Mouse (Mus musculus) liver, embryonic 11.5 days (tissue): Measurements from ENCODE around the gene Reln. TPM values are rescaled to one million over a fixed set of nuclear protein-coding genes. Genes with fewer than 3 reads are reported as not detected.

Experiments
- ATAC-seq: fragments of 200-750 bp; cut with Nextera tagmentation; replicated peaks from 2 replicates; pipeline ENCODE4 v1.8.0; 2017; ENCODE audit warnings: moderate number of reproducible peaks, mild to moderate bottlenecking, moderate TSS enrichment, moderate library complexity; ENCODE audit not compliant: low FRiP score
- DNase-seq: peaks from one replicate; pipeline ENCODE4 v3.0.0-alpha.2; 2017; ENCODE audit warnings: low spot score
- H3K27ac ChIP-seq: fragments of 300-500 bp; sonication (generic); 2 replicates; pipeline ENCODE4 v1.5.1; 2014; ENCODE audit warnings: mild to moderate bottlenecking, low read depth, low read length, control low read depth
- H3K27me3 ChIP-seq: fragments of 300-500 bp; sonication (generic); replicated peaks from 2 replicates; pipeline ENCODE4 v1.6.1; 2014; ENCODE audit warnings: low read length, mixed read lengths; ENCODE audit not compliant: control insufficient read depth, insufficient read depth
- H3K36me3 ChIP-seq: fragments of 300-500 bp; sonication (generic); 2 replicates; pipeline ENCODE4 v1.6.1; 2014; ENCODE audit warnings: mild to moderate bottlenecking, low read length, moderate library complexity, mixed read lengths; ENCODE audit not compliant: control insufficient read depth, insufficient read depth
- H3K4me1 ChIP-seq: fragments of 300-500 bp; sonication (generic); replicated peaks from 2 replicates; pipeline ENCODE4 v1.6.1; 2014; ENCODE audit warnings: low read length, mixed read lengths; ENCODE audit not compliant: control insufficient read depth, insufficient read depth
- H3K4me2 ChIP-seq: fragments of 300-500 bp; sonication (generic); 2 replicates; pipeline ENCODE4 v1.6.1; 2014; ENCODE audit warnings: mild to moderate bottlenecking, control low read depth, moderate library complexity
- H3K4me3 ChIP-seq: fragments of 300-500 bp; sonication (generic); 2 replicates; pipeline ENCODE4 v1.5.1; 2014; ENCODE audit warnings: low read depth, low read length, control low read depth
- H3K9ac ChIP-seq: fragments of 300-500 bp; sonication (generic); 2 replicates; pipeline ENCODE4 v1.6.1; 2014; ENCODE audit warnings: low read depth, low read length, control low read depth
- H3K9me3 ChIP-seq: fragments of 300-500 bp; sonication (generic); 2 replicates; pipeline ENCODE4 v1.6.1; 2016; ENCODE audit warnings: low read length, inconsistent platforms, mixed read lengths; ENCODE audit not compliant: control insufficient read depth
- WGBS: fragments of 180-500 bp; shearing (Covaris S2); extraction: QIAGEN DNeasy Blood & Tissue Kit; methylation state at CpG from one replicate; pipeline ENCODE4 v1.1.7; 2014; 5-methylcytosine and 5-hydroxymethylcytosine counted together
- polyA plus RNA-seq: library from polyadenylated mRNA; unstranded; fragments of >200 nt; fragmentation: Nextera tagmentation; extraction: Ambion mirVana; gene quantifications from 2 replicates; pipeline ENCODE4 v1.2.1, GENCODE M21; 2014

The Reln gene
- polyA plus RNA-seq, 1 experiment from 2014 or later = 56.2 TPM

- Histone ChIP-seq H3K4me3 (no peak overlapping the region), H3K4me2 (no peak overlapping the region), H3K27me3 (no peaks in the 10 kb centered on the region), H3K27ac (no peak overlapping the region), H3K9me3 (no peaks in the 10 kb centered on the region), H3K4me1 (no peaks in the 10 kb centered on the region), H3K9ac (no peak overlapping the region), H3K36me3 (no peaks in the 10 kb centered on the region)
- 70% methylated on average over 3 of the region's 3 CpGs for WGBS
- DNase-seq (no peak), ATAC-seq (no peak)
These were observed 154.2 kb downstream of the Reln start for GRCm38 (mm10) chr5:22190333-22190732.

DNA sequence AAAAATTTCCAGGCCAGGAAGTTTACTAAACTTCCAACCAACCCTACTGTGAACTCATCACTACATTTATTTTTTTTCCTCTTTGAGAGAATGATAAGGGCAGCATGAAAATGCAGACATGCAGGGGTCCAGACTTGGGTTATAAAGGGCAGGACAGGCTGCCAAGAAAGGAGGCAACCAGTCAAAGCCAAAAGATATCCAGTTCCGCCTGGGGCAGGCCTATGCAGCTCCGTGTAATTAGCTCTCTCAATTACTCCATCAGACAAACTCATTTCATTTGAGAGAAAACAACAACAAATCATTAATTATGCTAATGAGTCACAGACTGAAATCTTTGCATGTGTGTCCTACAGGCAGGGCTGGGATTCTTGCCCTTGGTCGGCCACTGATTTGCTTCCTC is 156.9 kb downstream of the Reln start:
- WGBS = 74% methylated on average over 3 of the region's 3 CpGs
- Histone ChIP-seq H3K4me3 (no peak overlapping the region), H3K9me3 (no peaks in the 10 kb centered on the region), H3K36me3 (no peaks in the 10 kb centered on the region), H3K9ac (no peak overlapping the region), H3K4me1 (no peaks in the 10 kb centered on the region), H3K27me3 (no peaks in the 10 kb centered on the region), H3K4me2 (no peak overlapping the region), H3K27ac (no peak overlapping the region)
- no peak for DNase-seq
- no peak for ATAC-seq

DNA sequence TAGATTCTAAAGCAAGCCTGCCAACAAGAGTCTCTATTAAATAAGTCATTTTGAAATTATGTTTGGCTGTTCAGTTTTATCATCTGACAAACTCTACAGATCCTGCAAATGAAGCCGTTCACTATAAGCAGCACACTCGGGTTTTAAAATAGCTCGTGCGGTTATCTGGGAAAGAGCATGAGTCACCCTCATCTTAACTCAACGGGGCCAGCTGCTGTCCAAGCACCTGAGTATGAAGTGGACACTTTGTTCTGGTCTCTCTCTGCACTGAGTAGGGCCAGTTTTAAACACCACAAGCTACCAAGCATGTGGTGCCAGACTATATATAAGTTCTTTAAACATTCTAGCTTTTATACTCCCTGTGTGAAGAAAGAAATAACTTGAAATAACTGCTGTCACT is 168.0 kb downstream of the Reln start:
- H3K4me3 ChIP-seq = no peak overlapping the region
- no peak overlapping the region for H3K9ac ChIP-seq
- no peak overlapping the region for H3K4me2 ChIP-seq
- H3K4me1 ChIP-seq = no peaks in the 10 kb centered on the region
- ATAC-seq = no peak
- no peak for DNase-seq
- WGBS = 69% methylated on average over 5 of the region's 5 CpGs
- no peaks in the 10 kb centered on the region for H3K36me3 ChIP-seq
- no peaks in the 10 kb centered on the region for H3K27me3 ChIP-seq
- H3K9me3 ChIP-seq = no peaks in the 10 kb centered on the region
- no peak overlapping the region for H3K27ac ChIP-seq

- Histone ChIP-seq H3K9me3 (no peaks in the 10 kb centered on the region), H3K4me3 (no peak overlapping the region), H3K9ac (no peak overlapping the region), H3K4me2 (no peak overlapping the region), H3K27ac (no peak overlapping the region), H3K36me3 (no peaks in the 10 kb centered on the region), H3K4me1 (no peaks in the 10 kb centered on the region), H3K27me3 (no peaks in the 10 kb centered on the region)
- DNase-seq (no peak), ATAC-seq (no peak)
- 87% methylated on average over 5 of the region's 5 CpGs for WGBS
These were observed 173.2 kb downstream of the Reln start for GRCm38 (mm10) chr5:22171336-22171735.

DNA sequence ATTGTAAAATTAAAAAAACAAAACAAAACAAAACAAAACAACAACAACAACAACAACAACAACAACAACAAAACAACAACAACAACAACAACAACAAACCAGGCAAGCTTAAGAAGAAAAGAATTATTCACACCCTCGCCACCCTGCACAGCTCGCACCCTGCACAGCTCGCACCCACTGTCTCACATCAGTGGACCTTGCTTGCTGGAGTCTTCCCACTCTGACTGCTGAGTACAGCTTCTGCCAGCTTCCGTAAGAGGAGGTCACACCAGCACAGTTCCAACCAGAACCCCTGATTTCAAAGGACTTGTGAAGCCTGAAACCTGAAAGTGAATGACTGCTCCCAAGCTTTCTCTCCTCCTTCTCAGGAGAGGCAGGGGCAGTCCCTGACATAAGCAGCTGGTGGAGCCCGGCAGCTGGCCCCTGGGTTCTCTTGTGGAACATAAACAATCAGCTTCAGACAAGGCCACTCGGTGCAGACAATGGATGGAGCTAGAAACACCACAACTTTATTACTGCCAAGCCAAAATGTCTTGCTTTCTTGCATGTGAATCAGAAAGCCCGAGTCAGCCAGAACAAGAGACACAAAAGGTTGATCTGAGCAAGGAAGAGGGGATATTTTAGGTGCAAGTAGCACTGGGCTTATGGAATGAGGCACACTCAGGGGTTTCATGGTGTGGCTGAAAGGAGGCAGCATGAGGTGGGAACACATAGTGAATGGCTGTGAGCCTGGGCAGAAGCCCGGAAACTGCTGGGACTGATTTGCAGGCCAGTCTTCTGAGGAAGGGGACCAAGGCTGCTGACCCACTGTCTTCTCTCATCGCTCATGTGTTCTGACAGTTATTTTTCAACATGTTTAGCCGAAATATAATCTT is 180.2 kb downstream of the Reln start:
- Histone ChIP-seq H3K27me3 (no peaks in the 10 kb centered on the region), H3K9me3 (no peaks in the 10 kb centered on the region), H3K4me1 (0 out of 2 replicates have a peak, but pooled peaks cover 3% of the 10 kb centered on the region), H3K4me3 (no peak overlapping the region), H3K9ac (no peak overlapping the region), H3K4me2 (no peak overlapping the region), H3K27ac (no peak overlapping the region), H3K36me3 (no peaks in the 10 kb centered on the region)
- WGBS = 67% methylated on average over 10 of the region's 10 CpGs
- DNase-seq (no peak), ATAC-seq (peak; percentile 26; the same call in 1 of the 2 replicates)

- ATAC-seq = no peak
- no peaks in the 10 kb centered on the region for H3K36me3 ChIP-seq
- H3K9me3 ChIP-seq = no peaks in the 10 kb centered on the region
- WGBS = 24% methylated on average over 2 of the region's 2 CpGs
- H3K27me3 ChIP-seq = no peaks in the 10 kb centered on the region
- H3K27ac ChIP-seq = no peak overlapping the region
- no peak overlapping the region for H3K4me2 ChIP-seq
- H3K4me3 ChIP-seq = no peak overlapping the region
- H3K4me1 ChIP-seq = 0 out of 2 replicates have a peak, but pooled peaks cover 3% of the 10 kb centered on the region
- no peak overlapping the region for H3K9ac ChIP-seq
- DNase-seq = no peak
These were observed 183.6 kb downstream of the Reln start for GRCm38 (mm10) chr5:22160935-22161334.

GRCm38 (mm10) chr5:22158754-22159153 is 185.7 kb downstream of the Reln start:
- Histone ChIP-seq H3K4me2 (no peak overlapping the region), H3K4me3 (no peak overlapping the region), H3K27me3 (no peaks in the 10 kb centered on the region), H3K27ac (no peak overlapping the region), H3K9me3 (no peaks in the 10 kb centered on the region), H3K4me1 (no peaks in the 10 kb centered on the region), H3K9ac (no peak overlapping the region), H3K36me3 (no peaks in the 10 kb centered on the region)
- DNase-seq (no peak), ATAC-seq (no peak)
- WGBS = 80% methylated on average over 11 of the region's 11 CpGs

GRCm38 (mm10) chr5:22153601-22154000 is 190.9 kb downstream of the Reln start:
- Histone ChIP-seq H3K36me3 (no peaks in the 10 kb centered on the region), H3K9me3 (no peaks in the 10 kb centered on the region), H3K4me3 (no peak overlapping the region), H3K4me1 (no peaks in the 10 kb centered on the region), H3K27me3 (no peaks in the 10 kb centered on the region), H3K27ac (no peak overlapping the region), H3K9ac (no peak overlapping the region), H3K4me2 (no peak overlapping the region)
- 77% methylated on average over 6 of the region's 6 CpGs for WGBS
- ATAC-seq (no peak), DNase-seq (no peak)

DNA sequence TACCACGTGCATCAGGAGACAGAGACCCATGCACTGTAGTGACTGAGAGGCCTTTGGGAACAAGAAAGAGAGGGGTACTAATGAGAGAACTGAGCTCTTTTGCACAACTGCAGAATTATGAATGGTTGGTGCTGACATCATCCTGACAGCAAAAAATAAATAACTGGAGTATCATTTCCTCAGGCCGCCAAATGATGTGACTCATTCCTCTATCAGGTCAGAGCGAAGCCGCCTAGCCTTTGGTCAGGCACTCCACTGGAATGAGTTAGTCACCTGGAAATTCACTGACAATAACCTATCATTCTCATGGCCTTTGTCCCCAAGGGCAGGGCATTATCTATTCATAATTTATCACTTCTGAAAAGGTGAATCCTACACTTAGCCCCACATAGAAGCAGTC is 202.7 kb downstream of the Reln start:
- Histone ChIP-seq H3K27me3 (no peaks in the 10 kb centered on the region), H3K4me2 (no peak overlapping the region), H3K36me3 (no peaks in the 10 kb centered on the region), H3K4me3 (no peak overlapping the region), H3K4me1 (no peaks in the 10 kb centered on the region), H3K9me3 (no peaks in the 10 kb centered on the region), H3K27ac (no peak overlapping the region), H3K9ac (no peak overlapping the region)
- DNase-seq (no peak), ATAC-seq (no peak)
- WGBS = 61% methylated on average over 4 of the region's 4 CpGs
